Mouse (Mus musculus) adrenal gland (tissue): ENCODE measurements at regions not wholly inside any gene's neighbourhood (a gene's known extent, or its start where the extent isn't known, plus 50 kb on each side); places are given as distances from the start of the nearest gene placed in this dataset.

Experiments
- intact Hi-C: fragments of 180-260 bp; cut with DNase I; formaldehyde crosslinking; loops from one replicate; pipeline ENCODE4 v1.15.1; 2025

- intact Hi-C loops: no loop called here
These were observed 868.8 kb upstream of the Acvr2a start for GRCm38 (mm10) chr2:47945061-47945460.

DNA sequence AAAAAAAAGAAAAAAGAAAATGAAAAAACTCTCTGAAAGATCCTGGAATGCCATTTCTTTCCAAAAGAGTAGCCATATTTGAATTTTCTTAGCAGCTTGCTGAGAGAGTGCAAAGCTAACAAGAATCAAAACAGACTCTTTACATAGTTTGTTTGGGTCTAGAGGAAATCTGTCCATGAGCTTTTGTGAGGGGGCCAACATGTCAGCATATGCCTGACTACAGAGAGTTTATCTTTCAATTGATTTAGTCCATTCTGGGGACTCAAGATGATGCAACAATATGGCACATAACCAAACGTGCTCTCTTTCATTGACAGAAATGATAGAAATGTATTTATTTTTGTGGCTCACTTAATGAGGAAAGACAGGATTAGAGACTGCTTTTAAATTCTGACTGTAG lies 822.8 kb upstream of the Acvr2a start:
- intact Hi-C loops: no loop called here

GRCm38 (mm10) chr2:47994185-47994584 lies 819.7 kb upstream of the Acvr2a start:
- intact Hi-C loops: no loop called here

- intact Hi-C loops: loop anchor here (2.0 to 10.0 kb wide), 3 partner anchors 814 to 1311 kb away; partner anchors contain the start of gene Acvr2a
These were observed 812.7 kb upstream of the Acvr2a start for GRCm38 (mm10) chr2:48001230-48001629.

DNA sequence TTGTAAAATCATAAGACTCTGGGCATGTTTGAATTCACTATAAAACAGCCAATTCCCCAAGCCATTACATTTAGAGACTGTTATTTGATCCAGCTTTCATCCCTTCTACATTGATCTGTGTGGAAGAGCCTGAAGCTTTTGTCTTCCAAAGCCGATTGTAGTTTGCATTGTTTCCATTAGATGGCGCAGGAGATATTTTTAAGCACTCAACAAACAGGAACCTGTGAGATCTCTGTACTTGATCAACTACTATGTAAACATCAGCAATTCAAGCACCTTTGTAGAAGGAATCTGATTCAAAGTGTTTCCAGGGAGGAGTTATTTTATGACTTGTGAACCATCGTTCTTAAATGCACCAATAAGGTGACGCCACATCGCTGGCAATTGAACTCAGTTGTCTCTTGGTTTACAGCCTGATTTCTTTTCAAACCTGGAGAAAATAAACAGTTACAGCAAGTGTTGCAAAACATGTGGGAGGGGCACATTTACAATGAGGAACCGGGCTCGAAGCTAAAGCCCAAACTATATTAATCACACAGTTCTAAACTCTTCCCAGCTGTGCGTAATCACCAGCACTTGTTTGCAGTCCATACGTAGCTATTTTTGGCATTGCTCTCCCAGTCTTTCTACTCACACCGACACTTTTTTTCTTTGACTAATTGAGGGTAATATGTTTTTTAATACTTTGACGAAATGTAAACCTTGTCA lies 812.0 kb upstream of the Acvr2a start:
- intact Hi-C loops: loop anchor here (2.0 to 10.0 kb wide), 3 partner anchors 813 to 1310 kb away; partner anchors contain the start of gene Acvr2a

- intact Hi-C loops: no loop called here
These were observed 803.6 kb upstream of the Acvr2a start for GRCm38 (mm10) chr2:48010308-48010707.

DNA sequence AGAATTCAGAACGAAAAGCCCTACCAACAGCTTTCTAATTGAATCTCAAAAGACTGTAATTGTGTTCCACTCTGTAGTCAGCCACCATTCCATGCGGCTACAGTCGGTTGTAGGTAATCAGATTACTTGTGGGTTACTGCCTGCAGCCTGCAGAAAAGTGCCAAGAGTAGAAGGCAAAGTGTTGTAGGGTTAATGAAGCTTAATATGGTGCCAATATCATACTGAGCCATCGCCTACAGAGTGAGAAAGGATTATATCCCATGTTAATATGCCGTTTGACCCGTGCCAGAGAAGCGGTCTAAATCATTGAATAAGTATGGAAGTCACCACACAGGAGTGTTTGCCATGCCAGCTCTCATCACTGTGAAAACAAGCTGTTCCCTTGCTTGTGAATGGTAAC lies 786.4 kb upstream of the Acvr2a start:
- intact Hi-C loops: no loop called here

DNA sequence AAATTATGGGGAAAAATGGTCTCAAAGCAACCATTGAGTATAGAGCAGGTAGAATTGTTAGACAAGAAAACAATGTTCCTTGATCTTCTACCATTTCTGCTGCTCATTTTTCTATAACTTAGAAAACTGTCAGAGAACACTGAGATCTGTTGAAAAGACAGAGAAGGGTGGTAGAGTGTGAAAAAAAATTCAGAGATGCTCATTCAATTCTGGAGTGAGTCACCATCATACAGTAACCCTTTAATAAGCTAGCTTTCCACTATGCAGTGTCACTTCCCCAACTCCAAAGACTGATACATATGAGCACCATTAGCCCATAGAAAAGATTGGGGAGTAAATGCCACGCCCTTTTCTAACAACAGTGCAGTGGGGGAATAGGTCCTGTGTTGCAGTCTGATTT lies 752.5 kb upstream of the Acvr2a start:
- intact Hi-C loops: no loop called here

DNA sequence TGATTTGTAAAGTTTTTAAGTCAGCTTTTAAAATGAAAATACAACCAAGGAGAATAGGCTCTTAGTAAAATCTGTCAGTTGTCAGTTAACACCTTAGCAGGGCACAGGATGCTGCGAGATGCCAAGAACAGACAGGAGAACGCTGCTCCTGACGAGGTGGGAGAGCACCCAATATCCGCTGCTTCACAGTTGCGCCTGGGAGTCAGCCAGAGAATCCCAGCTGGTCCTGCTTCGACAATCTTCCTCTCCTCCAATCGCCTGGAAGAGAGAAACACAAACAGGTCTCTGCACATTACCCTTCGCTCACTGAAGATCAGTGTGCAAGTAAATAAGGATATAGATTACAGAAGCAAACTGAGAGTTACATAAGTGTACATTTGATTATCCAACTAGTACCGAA lies 750.5 kb upstream of the Acvr2a start:
- intact Hi-C loops: no loop called here

GRCm38 (mm10) chr2:48065162-48065561 lies 748.7 kb upstream of the Acvr2a start:
- intact Hi-C loops: no loop called here

- intact Hi-C loops: no loop called here
These were observed 731.6 kb upstream of the Acvr2a start for GRCm38 (mm10) chr2:48082120-48082799.

DNA sequence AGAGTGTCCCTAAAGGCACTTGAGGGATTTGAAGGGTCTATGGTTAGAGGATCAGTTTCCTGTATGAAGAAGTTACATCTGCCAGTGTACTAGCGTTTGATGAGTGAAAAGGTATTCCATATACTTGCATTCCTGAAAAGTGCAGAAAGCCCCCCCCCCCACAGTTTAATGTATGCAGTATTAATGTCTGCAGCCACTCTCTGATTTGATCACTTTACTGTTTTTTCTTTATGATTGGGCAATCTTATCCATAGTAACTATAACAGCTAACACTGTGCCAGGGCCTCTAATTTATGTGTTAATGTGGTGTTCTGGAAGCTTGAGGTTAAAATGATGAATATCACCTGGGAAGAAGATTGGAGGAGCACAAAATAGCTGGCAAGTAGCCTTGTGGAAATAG lies 715.6 kb upstream of the Acvr2a start:
- intact Hi-C loops: no loop called here

DNA sequence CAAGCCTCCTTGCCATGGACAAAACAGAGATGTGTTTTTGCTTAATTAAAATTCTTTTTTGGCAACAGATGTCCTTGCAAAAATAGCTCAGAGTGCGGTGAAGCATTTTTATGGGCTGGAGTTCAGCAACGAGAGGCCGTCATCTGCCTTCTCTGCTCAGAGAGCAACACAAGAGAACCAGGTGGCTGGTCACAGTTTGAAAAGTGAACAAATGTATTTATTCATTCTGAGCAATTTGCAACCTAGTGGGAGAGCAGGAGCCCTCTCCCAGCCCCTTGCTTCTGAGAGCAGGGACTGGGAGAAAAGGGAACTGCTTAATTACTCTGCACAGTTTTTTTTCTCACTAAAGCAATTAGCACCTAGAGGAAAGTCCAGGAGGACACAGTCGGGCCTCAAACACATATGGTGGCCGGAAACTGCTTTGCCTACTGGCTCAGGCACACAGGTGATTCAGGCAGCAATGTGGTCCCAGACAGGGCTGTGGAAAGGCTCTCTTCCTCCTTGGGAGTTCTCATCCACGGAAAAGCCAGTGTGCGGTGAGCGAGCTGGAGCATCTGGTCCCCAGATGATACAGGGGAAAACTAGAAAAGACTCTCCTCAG lies 714.9 kb upstream of the Acvr2a start:
- intact Hi-C loops: no loop called here

DNA sequence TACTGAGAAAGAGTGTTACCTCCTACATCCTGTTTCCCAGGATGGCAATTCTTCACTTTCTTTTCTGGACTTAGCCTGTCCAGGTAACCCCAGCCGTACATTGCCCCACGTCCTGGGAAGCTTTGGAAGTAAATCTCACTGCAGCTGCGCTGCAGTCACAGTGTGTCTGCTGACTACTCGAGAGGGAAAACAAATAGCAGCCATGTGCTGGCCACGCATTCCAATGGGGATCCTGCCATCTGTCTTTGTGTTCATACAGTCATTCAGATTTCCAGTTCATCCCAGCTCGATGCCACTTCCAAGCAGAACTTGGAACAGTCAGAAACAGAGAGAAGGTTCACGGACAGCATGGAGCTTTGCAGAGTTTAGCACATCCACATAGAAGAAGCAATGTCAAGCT lies 690.2 kb upstream of the Acvr2a start:
- intact Hi-C loops: no loop called here

DNA sequence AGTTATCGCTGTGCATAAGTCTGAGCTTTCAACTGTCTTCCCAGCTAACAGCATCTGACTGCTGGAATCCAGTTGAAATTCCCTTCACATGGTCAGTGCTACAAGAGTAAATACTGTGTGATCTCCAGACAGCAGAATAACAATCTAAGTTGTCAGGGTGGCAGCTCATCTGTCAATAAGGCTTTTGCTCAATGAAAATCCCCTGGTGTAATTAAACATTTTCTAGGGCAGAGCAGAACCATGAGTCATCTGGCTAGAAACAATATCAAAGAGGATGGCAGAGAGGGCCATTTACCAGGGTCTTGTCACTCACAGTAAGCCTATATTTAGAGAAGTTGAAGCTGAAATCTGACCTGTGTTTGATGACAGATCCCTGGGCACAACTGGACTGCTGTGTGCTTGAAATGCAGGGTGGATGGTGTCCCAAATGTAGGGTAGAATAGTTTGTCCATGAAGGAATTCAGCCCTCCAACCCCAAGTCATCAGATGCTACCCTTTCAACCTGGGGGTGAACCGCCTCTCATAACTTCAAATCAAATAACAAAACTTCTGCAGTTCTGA lies 675.8 kb upstream of the Acvr2a start:
- intact Hi-C loops: no loop called here

DNA sequence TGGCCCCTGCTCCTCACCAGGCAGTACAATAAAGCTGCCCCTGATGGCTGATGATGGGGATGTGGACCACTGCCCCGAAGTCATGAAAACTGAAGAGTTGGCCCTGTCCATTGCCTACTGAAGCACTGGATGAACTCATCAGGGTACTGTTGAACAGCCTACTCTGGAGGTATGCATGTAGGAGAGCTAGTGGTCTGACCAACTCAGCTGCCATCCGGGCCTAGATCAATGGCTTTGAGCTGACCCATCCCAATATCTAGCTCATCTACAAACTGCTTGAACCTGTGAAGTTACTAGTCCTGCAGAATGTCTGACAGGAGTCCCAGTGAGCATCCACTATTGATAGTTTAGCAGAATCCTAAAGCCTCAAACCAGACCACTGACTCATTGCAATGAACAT lies 672.6 kb upstream of the Acvr2a start:
- intact Hi-C loops: no loop called here

DNA sequence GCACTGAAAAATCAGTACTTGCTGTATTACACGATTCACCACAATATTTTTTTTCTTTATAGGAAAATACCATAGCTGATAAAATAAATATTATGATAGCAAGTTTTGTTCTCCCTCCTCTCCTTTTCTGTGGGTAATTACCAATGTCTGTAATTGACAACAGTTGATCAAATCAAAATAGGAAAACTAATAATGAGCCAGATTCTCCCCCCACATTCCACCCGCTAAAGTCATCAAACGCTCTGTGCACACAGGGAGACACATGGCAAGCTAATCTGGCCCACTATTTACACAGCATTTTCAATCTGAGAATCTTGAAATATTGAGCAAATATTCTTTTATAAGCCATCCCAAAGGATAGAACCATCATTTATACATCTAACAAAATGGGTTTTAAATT lies 659.2 kb upstream of the Acvr2a start:
- intact Hi-C loops: no loop called here

DNA sequence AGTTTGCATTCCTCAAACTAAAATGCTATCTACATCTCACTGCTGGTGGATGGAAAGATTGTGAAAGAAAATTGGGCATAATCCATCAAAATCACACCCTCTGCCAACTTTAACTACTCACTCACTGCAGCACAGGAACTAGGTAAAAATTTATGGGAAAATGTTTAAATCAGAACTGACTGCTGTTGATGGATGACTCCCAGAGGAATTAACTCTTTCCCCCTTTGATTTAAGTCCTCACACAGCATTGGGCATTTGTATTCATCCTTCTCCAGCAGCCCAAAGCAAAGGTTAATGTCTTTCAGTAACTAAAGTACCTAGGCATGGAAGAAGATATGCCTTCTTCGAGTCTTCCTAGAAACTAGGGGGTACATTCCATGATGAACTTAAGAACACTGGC lies 641.3 kb upstream of the Acvr2a start:
- intact Hi-C loops: no loop called here

DNA sequence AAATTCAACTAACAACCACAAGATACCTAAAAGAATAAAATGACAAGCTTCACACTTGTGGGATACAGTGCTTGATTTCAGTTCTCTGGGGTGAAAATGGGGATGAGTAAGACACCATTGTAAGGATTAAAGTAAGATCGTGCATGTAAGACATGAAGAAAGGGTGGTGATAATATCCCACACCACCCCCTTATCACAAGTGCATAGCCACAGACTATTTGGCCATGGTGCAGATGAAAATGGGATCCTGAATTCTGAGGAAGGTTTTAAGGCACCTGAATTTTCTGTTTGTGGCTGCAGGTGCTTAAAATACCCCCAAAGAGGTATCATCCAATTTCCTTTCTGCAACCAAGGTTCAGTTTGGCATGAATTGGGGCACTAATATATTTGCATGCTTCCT lies 627.7 kb upstream of the Acvr2a start:
- intact Hi-C loops: no loop called here

- intact Hi-C loops: no loop called here
These were observed 627.3 kb upstream of the Acvr2a start for GRCm38 (mm10) chr2:48186609-48187008.

DNA sequence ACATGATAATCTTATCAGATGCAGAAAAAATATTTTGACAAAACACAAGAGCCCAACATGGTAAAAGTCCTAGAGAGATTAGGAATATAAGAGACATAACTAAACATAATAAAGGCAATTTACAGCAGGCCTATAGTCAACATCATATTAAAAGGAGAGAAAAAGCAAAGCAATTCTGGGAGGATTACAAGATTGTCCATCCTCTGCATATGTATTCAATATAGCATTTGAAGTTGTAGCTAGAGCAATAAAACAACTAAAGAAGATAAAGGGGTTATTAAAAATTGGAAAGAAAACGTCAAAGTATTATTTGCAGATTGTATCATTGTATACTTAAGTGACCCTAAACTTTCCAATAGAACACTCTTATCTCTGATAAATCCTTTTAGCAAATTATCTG lies 602.1 kb upstream of the Acvr2a start:
- intact Hi-C loops: no loop called here

- intact Hi-C loops: no loop called here
These were observed 593.1 kb upstream of the Acvr2a start for GRCm38 (mm10) chr2:48220771-48221170.
